Mouse (Mus musculus) right cerebral cortex, adult 2 months (tissue): Measurements from ENCODE around the gene Acyp1.
A peak's percentile ranks its signal among the peaks of the same experiment; 100 is the strongest.
"Not testable (repeated sequence)": the region's sequence is repeated elsewhere in the genome, so short reads cannot be mapped to it uniquely, and the experiment has no call there.

Experiments
- DNase-seq, 2 experiments: peaks; one replicate each; pipeline ENCODE4 v3.0.0; 2021 to 2022; ENCODE audit warnings: low spot score in 2 of 2

Acyp1 gene

DNA sequence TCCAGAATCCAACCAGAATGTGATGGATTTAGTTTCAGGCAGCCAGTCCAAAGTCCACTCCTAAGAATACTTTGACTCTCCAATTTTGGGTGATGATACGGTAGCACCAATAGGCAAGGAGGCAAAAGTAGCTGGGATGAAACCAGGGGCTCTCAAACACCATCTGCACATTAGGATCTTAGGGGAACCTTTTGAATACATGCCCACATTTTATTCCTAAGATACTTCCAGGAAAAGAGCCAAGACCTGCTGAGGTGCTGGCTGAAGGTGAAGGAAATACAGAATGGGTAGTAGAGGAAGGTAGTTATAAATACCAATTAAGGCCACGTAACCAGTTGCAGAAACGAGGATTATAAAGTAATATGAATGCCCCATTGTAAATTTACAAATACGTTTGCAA lies 6.5 kb downstream of the Acyp1 start:
- not testable (repeated sequence) for DNase-seq

DNA sequence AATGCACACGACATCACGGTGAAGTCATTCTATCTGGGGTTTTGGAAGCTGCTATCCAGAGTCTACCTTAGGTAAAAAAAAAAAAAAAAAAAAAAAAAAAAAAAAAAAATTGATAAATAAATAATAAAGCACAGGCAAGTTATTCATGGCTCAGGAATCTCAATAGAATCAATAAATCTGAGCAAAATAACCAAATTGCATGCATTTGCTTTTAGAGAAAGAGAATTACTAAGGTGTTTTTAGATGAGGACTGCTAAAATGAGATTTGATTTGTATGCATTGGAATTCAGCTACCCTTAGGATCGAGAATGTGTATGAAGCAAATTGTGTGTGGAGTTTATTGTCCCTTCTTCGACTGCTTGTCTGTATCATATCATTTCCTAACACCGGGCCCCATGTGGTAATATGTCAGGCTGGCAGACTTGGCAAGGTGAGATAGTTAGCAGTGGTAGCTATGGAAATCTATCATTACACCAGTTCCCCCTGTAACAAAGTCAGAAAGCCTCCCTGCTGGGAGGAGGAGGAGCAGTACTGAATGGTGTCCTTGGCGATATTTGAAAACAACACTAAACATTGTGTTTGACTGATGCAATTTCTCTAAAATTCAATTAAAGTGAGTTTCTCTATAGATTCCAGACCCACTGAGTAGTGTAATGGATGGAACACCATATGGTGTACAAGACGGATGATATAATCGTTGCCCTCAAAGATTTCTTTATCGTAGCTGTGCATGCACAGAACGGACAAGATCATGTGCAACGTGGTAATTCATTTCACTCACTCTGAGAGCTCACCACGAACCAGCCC lies 7.2 kb downstream of the Acyp1 start:
- DNase-seq: no peak

DNA sequence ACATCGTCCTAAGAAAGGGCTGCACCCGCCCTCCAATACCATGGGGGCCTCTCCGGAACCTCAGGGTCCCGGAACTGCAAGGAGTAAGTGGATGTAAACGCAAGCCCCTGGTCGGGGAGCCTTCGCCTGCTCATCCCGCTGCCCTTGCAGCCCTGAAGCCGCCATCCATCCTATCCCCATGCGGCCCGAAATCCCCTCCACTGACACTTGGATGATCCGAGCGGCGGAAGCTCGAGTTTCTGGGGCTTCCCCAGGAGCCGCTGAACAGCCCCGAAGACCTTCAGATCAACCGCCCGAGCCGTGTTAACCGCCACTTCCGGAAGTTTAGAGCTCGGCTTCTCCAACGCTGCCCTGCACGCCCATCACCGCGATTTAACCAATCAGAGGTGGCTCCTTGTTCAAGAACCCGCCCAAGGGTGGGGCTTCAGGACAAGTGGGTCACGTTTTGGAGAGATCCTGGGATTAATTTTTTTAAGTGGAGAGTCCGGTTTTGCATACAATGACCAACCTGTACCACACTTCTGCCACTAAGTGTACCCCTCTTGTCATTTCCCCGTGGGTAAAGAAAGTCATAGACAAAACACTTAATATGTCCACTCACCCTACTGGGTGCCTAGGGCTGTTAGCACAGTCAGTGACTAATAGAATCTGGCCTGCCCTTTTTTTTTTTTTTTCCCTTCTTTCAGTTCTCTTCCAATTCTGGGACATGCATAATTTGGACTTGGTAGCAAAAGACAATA lies 8.0 kb downstream of the Acyp1 start:
- DNase-seq: peak; percentile 98 to 99

DNA sequence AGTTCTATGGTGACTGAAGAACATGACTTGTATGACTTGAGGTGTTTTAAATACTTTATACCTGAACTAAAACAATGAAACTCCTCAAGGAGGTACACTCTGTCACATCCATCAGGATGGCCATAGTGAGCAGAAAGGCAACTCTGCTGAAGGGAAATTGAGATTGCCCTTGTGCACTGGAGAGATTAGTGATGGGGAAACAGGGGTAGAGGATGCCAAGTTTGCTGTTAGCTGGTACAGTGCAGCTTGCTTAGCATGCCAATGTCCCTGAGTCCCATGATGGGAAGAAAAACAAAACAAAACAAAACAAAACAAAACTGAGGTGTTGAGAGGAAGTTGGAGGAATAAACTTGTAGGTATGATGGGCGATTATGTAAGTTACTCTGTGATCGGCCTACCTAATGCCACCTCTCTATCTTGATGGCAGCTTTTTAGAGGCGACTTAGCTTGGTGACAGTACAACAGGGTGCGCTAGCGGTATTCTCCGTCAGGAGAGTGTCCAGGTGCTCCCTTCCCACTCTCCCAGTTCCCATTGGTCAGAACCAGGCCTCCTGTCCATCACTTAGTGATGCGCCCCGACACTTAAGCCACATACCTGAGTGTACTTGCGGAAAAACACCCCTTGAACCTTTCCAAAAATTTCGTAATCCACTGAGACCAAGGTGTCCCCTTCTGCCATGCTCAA lies 8.7 kb downstream of the Acyp1 start:
- peak; percentile 23 to 33 for DNase-seq

DNA sequence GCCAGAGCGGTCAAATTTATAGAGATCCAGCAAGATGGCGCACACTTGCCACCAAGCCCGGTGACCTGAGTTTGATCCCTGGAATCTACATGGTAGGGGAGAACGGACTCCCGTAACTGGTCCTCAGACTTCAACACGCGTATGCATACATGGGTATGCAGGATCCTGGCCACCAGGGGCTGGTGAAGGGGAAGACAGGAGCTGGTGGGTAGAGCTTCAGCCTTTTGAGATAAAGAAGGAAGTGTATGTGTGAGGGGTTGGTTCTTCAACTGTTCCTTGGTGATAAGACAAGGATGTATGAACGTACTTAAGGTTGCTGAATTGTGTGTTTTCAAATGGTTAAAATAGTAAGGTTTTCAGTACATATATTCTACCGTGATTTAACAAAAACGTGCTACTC lies 9.3 kb downstream of the Acyp1 start:
- no peak for DNase-seq

DNA sequence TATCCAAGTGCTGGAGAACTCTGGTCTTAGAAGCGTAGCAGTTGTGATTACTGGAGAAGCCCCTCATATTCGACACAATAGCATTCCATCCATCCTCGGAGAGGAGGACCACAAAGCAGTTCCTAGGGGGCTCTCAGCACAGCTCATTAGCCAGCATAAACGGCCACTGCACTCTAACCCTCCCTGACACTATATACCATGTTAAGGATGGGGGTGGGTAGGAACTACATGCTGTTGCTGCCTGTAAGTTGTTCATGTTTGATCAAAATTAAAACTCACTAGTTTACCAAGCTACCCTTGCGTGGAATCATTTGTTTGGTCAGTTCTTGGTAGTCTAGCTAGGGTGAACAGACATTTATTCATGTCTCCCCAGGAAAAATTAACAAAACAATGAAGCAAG lies 12.0 kb downstream of the Acyp1 start:
- DNase-seq: no peak

DNA sequence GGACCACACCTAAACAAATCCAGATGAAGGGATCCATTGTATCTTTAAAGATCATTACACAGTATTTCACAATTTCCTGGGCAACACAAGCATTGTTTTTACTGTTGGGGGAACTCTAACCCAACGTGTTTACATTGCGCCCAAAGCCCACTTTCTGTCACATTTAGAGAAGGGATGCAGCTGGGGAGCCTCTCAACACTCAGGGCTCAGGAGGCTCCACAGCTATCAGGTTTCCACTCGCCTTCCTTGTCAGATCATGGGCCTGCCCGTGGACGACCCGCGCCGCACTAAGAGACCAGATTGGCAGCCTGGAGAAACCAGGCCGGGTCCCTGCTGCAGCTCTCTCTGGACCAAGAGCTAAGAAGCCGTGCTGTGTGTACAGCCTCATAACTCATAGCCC lies 14.7 kb downstream of the Acyp1 start:
- DNase-seq: no peak

DNA sequence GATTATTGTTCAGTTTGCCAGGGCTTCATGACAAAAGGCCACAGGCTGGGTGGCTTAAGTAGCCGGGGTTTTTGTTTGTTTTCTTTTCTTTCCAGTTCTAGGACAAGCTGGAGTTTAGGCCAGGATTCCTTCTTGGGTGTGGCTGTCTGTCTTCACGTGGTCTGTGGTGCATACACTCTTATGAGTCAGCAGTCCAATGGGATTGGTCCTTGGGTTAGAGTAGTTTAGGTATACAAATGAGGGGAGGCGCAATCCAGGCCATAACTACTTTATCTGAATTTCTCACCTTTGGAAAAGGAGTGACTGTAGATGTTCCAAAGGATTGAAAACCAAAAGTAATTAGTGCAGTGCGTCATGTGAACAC lies 16.4 kb downstream of the Acyp1 start:
- no peak for DNase-seq

DNA sequence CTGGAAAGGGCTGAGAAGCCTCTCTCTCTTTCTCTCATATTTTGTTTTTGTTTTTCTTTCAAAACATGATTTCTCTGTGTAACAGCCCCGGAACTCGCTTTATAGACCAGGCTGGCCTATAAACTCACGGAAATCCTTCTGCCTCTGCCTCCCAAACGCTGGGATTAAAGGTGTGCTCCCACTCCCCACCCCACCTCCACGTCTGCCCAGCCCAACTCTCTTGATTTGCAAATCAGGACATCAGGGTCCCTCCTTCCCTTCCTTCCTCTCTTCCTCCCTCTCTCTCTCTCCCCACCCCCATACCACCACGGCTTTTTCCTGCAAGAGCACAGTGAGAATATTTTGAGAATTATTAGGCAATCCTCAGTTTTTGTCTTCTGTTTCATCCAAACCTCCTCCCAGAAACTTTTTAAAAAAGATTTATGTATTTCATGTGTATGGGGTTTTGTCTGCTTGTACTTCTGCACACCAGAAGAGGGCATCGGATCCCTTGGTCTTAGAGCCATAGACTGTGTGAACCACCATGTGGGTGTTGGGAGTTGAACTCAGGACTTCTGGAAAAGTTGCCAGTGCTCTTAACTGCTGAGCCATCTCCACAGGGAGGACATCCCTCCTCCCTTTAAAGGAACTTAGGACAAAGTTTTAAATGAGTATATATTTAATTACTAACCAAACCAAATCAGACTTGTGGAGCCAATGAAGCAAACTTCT lies 17.0 kb downstream of the Acyp1 start:
- DNase-seq: no peak

DNA sequence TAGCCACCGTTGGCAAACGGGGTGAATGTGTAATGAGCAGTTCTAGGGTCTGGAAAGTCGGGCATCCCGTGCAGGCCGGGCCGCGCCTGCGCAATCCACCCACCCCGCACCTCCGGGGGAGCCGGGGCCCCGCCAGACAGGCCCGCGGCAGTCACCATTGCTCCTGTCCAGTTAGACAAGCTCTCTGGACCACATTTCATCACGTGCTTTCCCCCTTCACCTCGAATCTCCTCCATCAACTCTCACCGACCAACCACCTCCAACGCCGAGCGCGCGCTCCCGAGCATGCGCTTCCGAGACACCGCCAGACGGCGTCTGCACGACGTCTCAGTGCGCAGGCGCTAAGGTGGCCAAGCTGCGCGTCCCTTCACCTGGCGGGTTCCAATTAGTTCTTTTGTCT lies 17.9 kb downstream of the Acyp1 start, which contains the start of gene Mlh3:
TSS of gene Mlh3 (minus strand) at position 281 of the 400 bp plus-strand sequence.
- DNase-seq: peak; percentile 87 to 89

DNA sequence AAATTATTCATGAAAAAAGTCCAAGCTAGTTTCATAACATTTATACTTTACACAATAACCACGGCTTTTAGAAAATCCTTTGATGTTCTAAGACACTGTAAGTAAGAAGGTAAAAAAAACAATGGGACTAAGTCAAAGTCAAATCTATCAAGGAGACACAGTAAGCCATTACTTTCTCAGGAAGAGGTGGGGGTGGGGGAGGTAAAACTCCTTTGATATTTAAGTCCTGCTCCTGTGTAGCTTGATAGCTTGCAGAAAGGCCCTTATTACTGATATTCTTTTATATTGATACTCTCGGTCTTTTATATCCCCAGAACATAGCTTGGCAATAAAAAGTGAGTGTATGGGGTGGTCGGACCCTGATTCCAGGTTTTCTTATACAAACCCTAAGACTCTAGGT lies 18.4 kb downstream of the Acyp1 start:
- DNase-seq: no peak

DNA sequence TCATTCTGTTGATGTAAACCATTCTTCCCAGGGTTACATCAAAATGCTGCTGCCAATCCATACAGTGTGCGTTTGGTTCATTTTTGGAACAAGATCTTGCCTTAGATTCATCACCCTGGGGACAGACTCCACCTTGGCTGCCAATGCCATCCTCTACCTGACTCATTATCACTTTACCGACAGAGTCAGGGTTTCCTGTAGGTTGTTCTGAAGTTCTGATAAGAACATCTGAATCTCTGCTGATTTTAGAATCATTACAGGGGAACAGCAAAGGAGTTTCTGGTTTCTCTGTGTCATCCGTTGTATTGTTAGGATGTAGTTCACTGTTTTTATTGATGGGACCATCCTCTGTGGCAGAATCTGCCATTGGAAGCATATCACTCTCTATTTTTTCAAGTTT lies 22.0 kb downstream of the Acyp1 start:
- no peak for DNase-seq

DNA sequence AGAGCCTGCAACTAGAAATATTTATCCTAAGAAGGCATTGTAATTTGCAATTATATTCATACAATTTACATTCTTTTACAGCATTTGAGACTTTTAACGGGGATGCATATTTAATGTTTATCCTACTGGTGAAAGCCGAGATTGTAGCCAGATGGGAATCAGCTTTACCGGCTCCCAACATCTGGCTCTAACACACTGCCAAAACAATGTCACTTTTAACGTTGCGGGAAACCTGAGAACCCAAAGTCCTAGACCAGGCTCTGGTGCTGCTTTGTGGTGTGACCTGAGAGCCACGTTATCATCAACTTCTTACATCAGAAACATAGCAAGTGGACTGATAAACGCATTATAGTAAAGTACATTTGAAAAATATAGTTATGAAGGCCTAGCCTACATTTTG lies 23.3 kb downstream of the Acyp1 start:
- DNase-seq: no peak

DNA sequence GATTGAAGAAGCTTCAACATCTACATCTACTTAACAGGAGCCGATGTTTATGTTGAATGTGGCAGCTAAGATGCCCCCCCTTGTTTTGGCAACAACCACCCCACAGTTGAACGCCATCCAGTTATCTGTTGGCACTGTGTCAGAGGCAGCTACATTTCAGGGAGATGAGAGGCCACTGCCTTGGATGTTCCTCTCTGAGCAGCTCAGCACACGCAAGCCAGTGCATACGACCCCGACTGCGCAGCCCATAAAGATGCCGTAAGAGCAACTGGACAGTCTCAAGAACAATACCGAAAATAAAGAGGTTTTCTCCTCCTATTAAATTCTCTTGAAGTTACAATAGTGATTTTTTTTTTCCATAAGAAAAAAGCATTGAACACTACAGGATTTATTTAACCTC lies 23.7 kb downstream of the Acyp1 start:
- no peak for DNase-seq

DNA sequence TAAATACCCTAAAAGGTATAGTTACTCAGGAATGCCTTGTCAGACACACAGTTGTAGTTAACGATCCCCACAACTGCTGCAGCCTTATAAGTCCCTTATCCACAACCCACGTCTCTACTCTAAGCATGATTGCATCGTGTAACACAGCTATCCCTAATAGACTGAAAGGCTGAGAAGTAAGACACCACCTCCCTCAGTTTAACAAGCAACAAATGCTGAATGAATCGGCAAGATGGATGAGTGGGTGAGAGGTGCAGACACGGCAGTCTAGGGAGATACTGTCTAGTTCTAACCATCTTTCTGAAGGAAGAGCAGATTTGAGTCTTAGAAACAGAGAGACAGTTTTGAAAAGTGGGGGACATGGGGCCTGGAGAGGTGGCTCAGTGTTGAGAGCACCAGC lies 25.0 kb downstream of the Acyp1 start:
- DNase-seq: peak; percentile 18 to 40

DNA sequence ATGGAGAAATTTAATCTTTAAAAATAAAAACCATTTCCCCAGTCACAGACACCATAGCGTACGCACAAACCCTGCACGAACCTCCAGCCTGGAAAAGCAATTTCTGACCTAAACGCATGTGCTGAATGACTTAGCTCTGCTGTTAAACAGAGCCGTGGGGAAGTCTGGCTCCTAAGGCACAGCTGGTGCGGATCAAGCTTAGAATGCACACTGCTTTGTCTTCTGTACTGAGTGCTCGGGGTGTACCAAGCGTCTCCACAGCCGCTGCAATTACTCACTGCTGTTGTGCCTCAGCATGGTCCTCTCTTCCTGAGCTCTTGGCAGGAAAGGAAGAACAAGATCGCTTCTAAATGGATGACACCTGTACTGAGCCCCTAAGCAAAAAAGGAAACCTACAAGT lies 25.7 kb downstream of the Acyp1 start:
- DNase-seq: no peak

DNA sequence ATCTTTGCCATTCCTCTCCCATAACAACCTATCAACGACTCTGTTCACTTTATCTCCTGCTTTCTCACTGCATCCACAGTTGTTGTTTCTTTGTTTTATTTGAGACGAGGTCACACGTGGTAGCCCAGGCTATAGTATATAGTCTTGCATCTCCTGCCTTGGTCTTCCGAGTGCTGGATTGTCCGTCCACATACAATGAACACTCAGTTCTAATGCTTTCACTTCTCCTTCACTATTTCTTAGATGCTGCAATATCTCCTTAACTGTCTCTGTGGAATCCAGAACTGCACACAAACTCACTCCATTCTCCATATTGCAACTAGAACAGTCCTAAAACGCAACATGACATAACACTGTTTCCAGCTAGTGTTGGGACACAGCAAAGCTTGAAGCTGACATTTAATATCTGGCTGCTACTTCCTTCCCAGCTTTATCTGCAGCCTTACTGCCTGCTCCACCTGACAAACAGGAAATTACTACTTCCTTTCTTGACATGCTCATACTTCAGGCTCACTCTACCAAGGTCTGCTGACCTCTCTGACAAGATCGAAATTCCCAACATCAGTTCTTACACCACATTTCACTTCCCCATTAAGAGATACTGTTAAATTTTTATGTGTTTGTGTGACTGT lies 31.1 kb downstream of the Acyp1 start:
- DNase-seq: no peak

DNA sequence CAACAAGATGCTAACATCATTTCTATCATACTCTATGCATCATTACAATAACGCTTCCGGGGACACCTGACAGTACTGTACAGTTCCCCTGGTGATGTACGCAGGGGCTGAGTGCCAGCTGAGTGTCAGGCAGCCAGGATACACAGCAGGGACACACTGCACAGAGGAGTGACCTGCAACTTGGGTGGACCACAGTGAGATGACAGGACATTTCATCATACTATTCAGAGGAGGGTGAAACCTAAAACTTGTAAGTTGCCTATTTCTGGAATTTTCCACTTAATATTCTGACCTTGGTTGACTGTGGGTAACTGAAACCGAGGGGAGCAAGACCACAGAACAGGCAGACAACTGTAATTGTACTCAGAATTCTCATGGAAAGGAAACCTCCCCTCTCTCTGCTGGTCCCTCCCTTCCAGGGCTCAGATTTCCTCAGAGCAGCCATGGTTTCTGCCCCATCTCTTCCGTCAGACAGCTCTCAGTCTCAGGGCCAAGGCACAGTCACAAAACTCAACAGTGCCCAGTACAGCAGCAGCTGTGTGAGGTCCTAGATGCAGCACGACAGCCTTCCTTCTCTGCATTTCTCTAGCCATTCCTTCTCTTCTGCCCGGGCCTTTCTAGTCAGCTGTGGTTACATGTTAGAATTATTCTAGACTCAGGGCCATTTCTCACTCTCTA lies 32.0 kb downstream of the Acyp1 start:
- no peak for DNase-seq

DNA sequence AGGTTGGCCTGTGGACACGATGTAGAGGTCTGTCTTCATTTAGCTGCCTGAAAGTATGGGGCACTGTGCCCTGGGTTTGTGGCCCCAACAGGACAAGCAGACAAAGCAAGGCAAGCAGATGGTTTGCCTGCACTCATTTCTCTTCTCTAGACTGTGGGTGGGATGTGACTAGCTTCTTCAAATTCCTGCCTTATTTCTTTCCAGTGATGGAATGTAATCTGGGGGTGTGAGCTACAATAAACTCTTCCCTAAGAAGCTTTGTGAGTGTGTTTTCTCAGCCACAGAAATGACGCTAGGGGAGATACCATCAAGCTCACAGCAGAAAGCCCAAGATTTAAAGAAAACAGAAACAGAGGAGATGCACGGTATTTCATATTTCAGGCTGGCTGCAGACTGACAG lies 36.2 kb downstream of the Acyp1 start:
- no peak for DNase-seq

DNA sequence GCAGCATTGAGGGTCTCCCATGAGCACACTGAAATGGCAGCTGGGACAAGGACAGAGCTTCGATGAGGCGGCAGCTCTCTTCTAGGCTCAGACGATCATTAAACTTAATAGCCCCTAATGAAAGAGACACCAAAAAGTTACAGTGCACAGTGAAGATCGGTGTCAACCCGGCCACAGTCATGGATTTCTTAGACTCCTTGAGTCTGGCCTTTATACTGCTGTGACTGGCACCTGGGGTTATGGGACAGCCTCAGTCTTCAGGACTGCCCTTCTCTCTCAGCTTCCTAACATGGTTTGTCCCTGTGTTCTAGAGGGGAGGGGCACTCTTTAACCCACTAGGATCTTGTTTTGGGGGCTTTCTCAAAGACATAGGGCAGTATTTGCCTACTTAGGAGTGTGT lies 50.7 kb downstream of the Acyp1 start:
- no peak for DNase-seq
